Mouse (Mus musculus): ENCODE data around the gene Tusc2. TPM values are rescaled to one million over a fixed set of nuclear protein-coding genes. Genes with fewer than 3 reads are reported as not detected.

Tusc2 gene
- total RNA-seq, 2 experiments from 2014 or later: 27.5 to 27.9 TPM

GRCm38 (mm10) chr9:107605041-107605661 lies 42.1 kb downstream of the Tusc2 start:
- no peak for DNase-seq
- intact Hi-C loops (cut with DNase I): no loop called here

GRCm38 (mm10) chr9:107606591-107606990 lies 43.5 kb downstream of the Tusc2 start:
- intact Hi-C loops (cut with DNase I): no loop called here
- DNase-seq: peak in 1 of 2 experiments; percentile 49

GRCm38 (mm10) chr9:107607036-107607435 lies 44.0 kb downstream of the Tusc2 start:
- no peak for DNase-seq
- intact Hi-C loops (cut with DNase I): no loop called here

- intact Hi-C loops (cut with DNase I): no loop called here
- no peak for DNase-seq
Measured at GRCm38 (mm10) chr9:107607653-107608245, 44.7 kb downstream of the Tusc2 start.

- DNase-seq: no peak
- intact Hi-C loops (cut with DNase I): no loop called here
Measured at GRCm38 (mm10) chr9:107608741-107609432, 45.8 kb downstream of the Tusc2 start, which contains the start of gene Sema3b. Gene Sema3b (minus strand): TSS chr9:107609229.

- intact Hi-C loops (cut with DNase I): no loop called here
- DNase-seq: no peak
Measured at GRCm38 (mm10) chr9:107609433-107609830, 46.4 kb downstream of the Tusc2 start.

GRCm38 (mm10) chr9:107611456-107612190 lies 48.6 kb downstream of the Tusc2 start:
- DNase-seq: no peak
- intact Hi-C loops (cut with DNase I): no loop called here

GRCm38 (mm10) chr9:107612191-107612944 lies 49.3 kb downstream of the Tusc2 start:
- intact Hi-C loops (cut with DNase I): no loop called here
- peak; percentile 100 for DNase-seq

- no peak for DNase-seq
- intact Hi-C loops (cut with DNase I): no loop called here
Measured at GRCm38 (mm10) chr9:107612945-107613569, 50.0 kb downstream of the Tusc2 start.

GRCm38 (mm10) chr9:107615035-107615434 lies 52.0 kb downstream of the Tusc2 start:
- no peak for DNase-seq

More at GRCm38 (mm10) chr9:107615035-107615434, 52.0 kb downstream of the Tusc2 start:
- intact Hi-C loops (cut with DNase I): no loop called here

Other genes starting within 250 kb of the Tusc2 start
- 10 to 100 TPM; 19.7 to 21.2 TPM for gene Hemk1, start 224.9 kb upstream of the Tusc2 start, total RNA-seq (2021)
- 1 to 10 TPM; 7.0 to 7.4 TPM for gene 6430571L13Rik, start 222.7 kb upstream of the Tusc2 start, total RNA-seq (2021)
- gene Cacna2d2, start 163.6 kb upstream of the Tusc2 start, total RNA-seq (2021): 10 to 100 TPM in 1 of 2 experiments, 1 to 10 TPM in 1; 5.0 to 10.5 TPM
- 10 to 100 TPM; 23.1 to 23.7 TPM for gene Tmem115, start 29.3 kb upstream of the Tusc2 start, total RNA-seq (2021)
- 1 to 10 TPM; 3.4 to 4.9 TPM for gene Cyb561d2, start 21.1 kb upstream of the Tusc2 start, total RNA-seq (2021)
- 10 to 100 TPM; 13.6 to 17.1 TPM for gene Nprl2, start 21.0 kb upstream of the Tusc2 start, total RNA-seq (2021)
- gene Zmynd10, start 16.0 kb upstream of the Tusc2 start, total RNA-seq (2021): not detected
- gene Rassf1, start 11.7 kb upstream of the Tusc2 start, total RNA-seq (2021): 10 to 100 TPM; 23.6 to 24.5 TPM
- 10 to 100 TPM; 35.8 to 43.1 TPM for gene Hyal2, start 4.7 kb downstream of the Tusc2 start, total RNA-seq (2021)
- 1 to 10 TPM; 3.9 to 5.2 TPM for gene Hyal1, start 13.7 kb downstream of the Tusc2 start, total RNA-seq (2021)
- 10 to 100 TPM; 15.5 to 16.6 TPM for gene Naa80, start 15.6 kb downstream of the Tusc2 start, total RNA-seq (2021)
- gene Hyal3, start 17.6 kb downstream of the Tusc2 start, total RNA-seq (2021): under 1 TPM; 0.31 to 0.49 TPM
- 10 to 100 TPM; 36.7 to 47.1 TPM for gene Ifrd2, start 24.4 kb downstream of the Tusc2 start, total RNA-seq (2021)
- 10 to 100 TPM; 11.3 to 12.1 TPM for gene Sema3b, start 46.0 kb downstream of the Tusc2 start, total RNA-seq (2021)
- 100 to 1,000 TPM; 318 to 327 TPM for gene Gnai2, start 72.1 kb downstream of the Tusc2 start, total RNA-seq (2021)
- 10 to 100 TPM; 48.6 to 53.3 TPM for gene Slc38a3, start 106.3 kb downstream of the Tusc2 start, total RNA-seq (2021)
- gene Gnat1, start 116.5 kb downstream of the Tusc2 start, total RNA-seq (2021): not detected
- gene Sema3f, start 147.2 kb downstream of the Tusc2 start, total RNA-seq (2021): 10 to 100 TPM; 17.7 to 18.0 TPM
- 10 to 100 TPM; 74.1 to 76.9 TPM for gene Rbm5, start 207.7 kb downstream of the Tusc2 start, total RNA-seq (2021)